Mouse (Mus musculus) adrenal gland, postnatal 14 days (tissue): ENCODE results near the gene Fignl2. TPM values are rescaled to one million over a fixed set of nuclear protein-coding genes. Genes with fewer than 3 reads are reported as not detected.
A peak's percentile ranks its signal among the peaks of the same experiment; 100 is the strongest.

Experiments used
- DNase-seq: peaks from one replicate; pipeline ENCODE4 v3.0.0; 2021; ENCODE audit warnings: mixed read lengths
- total RNA-seq: library from RNA; stranded (reverse); gene quantifications from 2 replicates; pipeline ENCODE4 v1.2.3, GENCODE M21; 2021

Gene Fignl2
- total RNA-seq, 1 experiment from 2014 or later, result 7.9 TPM

GRCm38 (mm10) chr15:101068029-101068428 lies 10.3 kb downstream of the Fignl2 start:
- DNase-seq, result peak; percentile 49

- DNase-seq, result no peak
These were observed 11.3 kb downstream of the Fignl2 start for GRCm38 (mm10) chr15:101066920-101067696.

- no peak for DNase-seq
These were observed 12.0 kb downstream of the Fignl2 start for GRCm38 (mm10) chr15:101066364-101066847.

GRCm38 (mm10) chr15:101065069-101065468 lies 13.3 kb downstream of the Fignl2 start:
- peak; percentile 56 for DNase-seq

GRCm38 (mm10) chr15:101060280-101060852 lies 18.0 kb downstream of the Fignl2 start:
- no peak for DNase-seq

DNA sequence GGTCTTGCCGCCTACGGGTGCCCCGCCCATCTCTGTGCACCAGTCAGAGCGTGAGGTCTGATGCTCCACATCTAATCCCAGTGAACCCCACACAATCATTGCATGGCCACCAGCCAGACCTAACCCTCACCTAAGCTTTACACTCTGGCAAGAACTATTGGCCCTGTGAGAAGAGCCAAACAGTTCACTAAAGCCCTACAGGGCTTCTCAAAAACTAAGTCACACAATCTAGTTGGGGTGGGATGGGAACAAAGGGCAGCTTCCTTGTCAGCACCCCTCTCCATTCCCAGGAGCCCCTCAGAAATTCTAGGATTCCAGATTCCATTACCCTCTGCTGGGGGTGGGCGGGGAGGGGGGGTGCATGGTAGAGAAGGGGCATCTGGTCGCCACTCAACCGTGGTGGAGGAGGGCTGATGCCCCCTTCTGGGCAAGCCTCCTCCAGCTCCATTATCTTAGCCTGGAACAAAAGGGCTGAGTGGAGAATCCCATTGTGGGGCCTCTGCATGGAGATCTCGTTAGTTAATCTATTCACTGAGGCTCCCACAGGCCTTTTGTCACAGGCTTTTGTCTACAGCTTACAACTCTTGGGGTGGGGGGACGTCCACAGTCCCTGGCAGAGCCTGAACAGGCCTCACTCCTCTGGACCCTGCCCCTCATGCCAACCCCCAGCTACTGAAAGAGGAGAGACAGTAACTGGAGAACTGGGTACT lies 18.6 kb downstream of the Fignl2 start:
- DNase-seq, result no peak

GRCm38 (mm10) chr15:101056225-101056624 lies 22.1 kb downstream of the Fignl2 start:
- DNase-seq, result peak; percentile 73

DNA sequence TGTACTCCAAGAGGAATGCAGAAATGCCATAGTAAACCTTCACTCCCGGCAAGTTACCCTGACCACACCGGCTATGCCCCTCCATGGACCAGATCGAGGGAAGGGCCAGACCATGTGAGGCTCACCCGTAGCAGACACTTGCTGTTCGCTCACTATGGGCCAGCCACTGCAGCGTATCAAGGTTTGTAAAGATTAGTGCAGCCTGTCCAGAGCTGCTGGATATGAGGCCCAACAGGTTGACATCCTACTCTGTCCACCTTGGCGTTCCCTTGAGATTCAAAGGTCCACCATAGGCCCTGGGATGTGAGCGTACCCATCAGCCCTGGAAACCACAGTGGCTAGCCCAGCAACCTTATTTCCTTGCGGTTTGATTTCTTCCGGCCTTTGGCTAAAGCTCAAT lies 23.8 kb downstream of the Fignl2 start:
- DNase-seq, result no peak

- no peak for DNase-seq
These were observed 24.4 kb downstream of the Fignl2 start for GRCm38 (mm10) chr15:101053832-101054459.

- DNase-seq, result peak; percentile 70
These were observed 25.5 kb downstream of the Fignl2 start for GRCm38 (mm10) chr15:101052560-101053501.

DNA sequence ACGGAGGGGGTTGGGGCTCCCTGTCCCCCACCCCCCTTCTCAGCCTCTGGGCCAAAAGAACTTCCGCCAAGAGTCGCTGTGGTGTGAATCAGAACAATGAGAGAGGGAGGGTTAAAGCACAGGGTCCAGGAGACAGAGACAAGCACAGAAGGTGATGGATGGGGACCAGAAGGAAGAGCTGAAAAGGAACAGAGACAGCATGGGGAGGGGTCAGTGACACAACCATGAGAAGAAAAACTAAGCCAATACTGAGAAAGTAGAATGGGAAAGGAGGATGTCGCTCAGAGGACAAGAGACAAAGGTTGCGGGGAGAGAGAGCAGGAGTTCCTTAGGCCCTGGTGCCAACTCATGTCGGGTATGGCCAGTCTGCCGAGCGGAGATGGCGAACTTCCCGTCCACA lies 26.5 kb downstream of the Fignl2 start:
- no peak for DNase-seq

DNA sequence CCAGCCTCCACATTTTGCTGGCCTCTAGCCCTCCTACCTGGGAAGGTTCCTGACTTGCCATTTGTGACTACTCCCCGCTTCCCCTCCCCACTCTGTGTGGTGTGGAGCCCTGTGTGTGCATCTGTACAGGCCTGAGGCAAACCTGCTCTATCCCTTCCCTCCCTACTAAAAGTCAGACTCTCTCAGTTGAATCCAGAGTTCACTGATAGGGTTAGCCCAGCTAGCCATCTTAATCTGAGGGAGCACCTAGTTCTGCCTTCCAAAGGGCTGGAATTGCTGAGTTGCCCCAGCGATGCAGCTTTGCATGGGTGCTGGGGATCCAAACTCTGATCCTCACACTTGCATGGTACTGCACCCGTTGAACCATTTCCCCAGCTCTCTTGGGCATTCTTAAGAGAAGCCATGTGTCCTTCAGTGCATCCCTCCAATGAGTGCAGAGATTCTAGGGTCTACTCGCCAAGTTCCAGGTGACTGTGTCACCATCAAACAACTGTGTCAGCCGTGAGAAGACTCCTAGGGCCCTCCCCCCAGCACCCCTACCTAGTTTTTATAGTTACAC lies 29.9 kb downstream of the Fignl2 start:
- no peak for DNase-seq

GRCm38 (mm10) chr15:101047194-101047555 lies 31.2 kb downstream of the Fignl2 start, which contains the start of gene Gm47841:
Gm47841 (minus strand) TSS chr15:101047397.
- peak; percentile 51 for DNase-seq

- DNase-seq, result peak; percentile 65
These were observed 31.7 kb downstream of the Fignl2 start for GRCm38 (mm10) chr15:101046527-101047193.

DNA sequence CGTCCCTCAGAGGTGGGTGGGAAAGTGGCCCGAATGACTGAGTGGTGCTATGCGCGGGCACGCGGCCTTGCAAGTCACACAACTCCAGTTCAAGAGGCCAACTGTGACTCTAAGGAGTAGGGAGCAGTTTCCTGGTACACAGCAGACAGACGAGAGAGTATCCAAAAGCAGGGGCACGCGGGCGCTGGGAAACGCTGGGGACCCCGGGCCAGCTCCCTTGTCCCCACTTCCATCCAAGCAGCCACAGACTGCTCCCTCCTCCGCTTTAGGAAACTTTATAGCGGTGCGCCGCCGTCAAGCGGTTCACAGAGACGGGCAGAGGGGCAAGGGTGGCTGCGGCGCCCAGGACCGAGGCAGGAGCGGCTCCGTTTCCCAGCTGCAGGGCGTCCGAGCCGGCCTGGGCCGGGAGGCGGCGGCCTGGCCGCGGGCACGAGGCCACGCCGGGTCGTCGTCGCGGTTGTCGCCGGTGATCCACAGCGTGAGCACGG lies 32.3 kb downstream of the Fignl2 start:
- DNase-seq, result no peak

DNA sequence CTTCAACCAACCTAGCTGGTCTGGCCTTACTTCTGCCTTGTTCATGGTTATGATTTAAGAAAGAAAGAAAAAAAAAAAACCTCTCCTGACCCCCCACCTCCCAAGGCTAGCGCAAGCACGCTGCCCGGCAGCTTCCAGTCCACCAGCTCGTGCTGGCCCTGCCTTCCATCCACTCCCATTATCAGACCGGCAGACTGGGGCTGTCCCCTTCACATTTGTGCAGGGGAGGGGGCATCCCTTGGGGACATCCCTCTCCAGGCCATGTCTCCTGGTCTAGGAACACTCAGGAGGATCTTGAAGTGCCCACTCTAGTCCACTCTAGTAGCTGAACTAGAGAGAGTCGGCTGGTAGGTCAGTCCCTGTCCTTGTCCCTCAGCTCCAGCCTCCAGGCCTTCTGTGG lies 33.8 kb downstream of the Fignl2 start:
- no peak for DNase-seq

GRCm38 (mm10) chr15:101042613-101043012 lies 35.8 kb downstream of the Fignl2 start:
- peak; percentile 80 for DNase-seq

GRCm38 (mm10) chr15:101041966-101042365 lies 36.4 kb downstream of the Fignl2 start:
- DNase-seq, result no peak

DNA sequence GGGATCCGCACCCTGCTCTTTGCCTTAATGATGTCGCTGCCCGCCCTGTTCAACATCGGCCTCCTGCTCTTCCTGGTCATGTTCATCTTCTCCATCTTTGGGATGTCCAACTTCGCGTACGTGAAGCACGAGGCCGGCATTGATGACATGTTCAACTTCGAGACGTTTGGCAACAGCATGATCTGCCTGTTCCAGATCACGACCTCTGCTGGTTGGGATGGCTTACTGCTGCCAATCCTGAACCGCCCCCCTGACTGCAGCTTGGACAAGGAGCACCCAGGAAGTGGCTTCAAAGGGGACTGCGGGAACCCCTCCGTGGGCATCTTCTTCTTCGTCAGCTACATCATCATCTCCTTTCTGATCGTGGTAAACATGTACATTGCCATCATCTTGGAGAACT lies 38.7 kb downstream of the Fignl2 start:
- DNase-seq, result peak; percentile 28

GRCm38 (mm10) chr15:101028960-101029359 lies 49.4 kb downstream of the Fignl2 start:
- DNase-seq, result no peak
